Mouse (Mus musculus): Measurements from ENCODE around the gene Ltv1. TPM values are rescaled to one million over a fixed set of nuclear protein-coding genes. Genes with fewer than 3 reads are reported as not detected.

The Ltv1 gene
- polyA plus RNA-seq, 1 experiment from 2014 or later, result 35.8 TPM

GRCm38 (mm10) chr10:13225377-13226063 lies 32.6 kb upstream of the Ltv1 start:
- 85% methylated on average over 7 of the region's 7 CpGs for WGBS
- Histone ChIP-seq H3K27me3 (ENCODE audit: control insufficient read depth, insufficient read depth, low read depth, low read length) (no peaks in the 10 kb centered on the region), H3K9ac (ENCODE audit: low read depth, low read length) (no peak overlapping the region), H3K4me3 (ENCODE audit: low read depth, low read length) (no peak overlapping the region), H3K4me1 (ENCODE audit: control insufficient read depth, insufficient read depth, low read length) (no peaks in the 10 kb centered on the region), H3K4me2 (ENCODE audit: low read length) (no peak overlapping the region), H3K27ac (ENCODE audit: low read length) (no peak overlapping the region), H3K9me3 (replicated peaks; ENCODE audit: control insufficient read depth, low read length, poor library complexity, severe bottlenecking) (no peaks in the 10 kb centered on the region), H3K36me3 (ENCODE audit: control insufficient read depth, insufficient read depth, low read length) (no peaks in the 10 kb centered on the region)
- ATAC-seq, result no peak

GRCm38 (mm10) chr10:13222135-13222534 lies 29.2 kb upstream of the Ltv1 start:
- no peaks in the 10 kb centered on the region for H3K4me1 ChIP-seq (ENCODE audit: control insufficient read depth, insufficient read depth, low read length)
- H3K27ac ChIP-seq (ENCODE audit: low read length), result no peak overlapping the region
- no peak overlapping the region for H3K9ac ChIP-seq (ENCODE audit: low read depth, low read length)
- H3K4me2 ChIP-seq (ENCODE audit: low read length), result no peak overlapping the region
- no peaks in the 10 kb centered on the region for H3K36me3 ChIP-seq (ENCODE audit: control insufficient read depth, insufficient read depth, low read length)
- no peak overlapping the region for H3K4me3 ChIP-seq (ENCODE audit: low read depth, low read length)
- no peaks in the 10 kb centered on the region for H3K9me3 ChIP-seq (replicated peaks; ENCODE audit: control insufficient read depth, low read length, poor library complexity, severe bottlenecking)
- WGBS, result 93% methylated on average over 3 of the region's 3 CpGs
- no peaks in the 10 kb centered on the region for H3K27me3 ChIP-seq (ENCODE audit: control insufficient read depth, insufficient read depth, low read depth, low read length)
- ATAC-seq, result no peak

GRCm38 (mm10) chr10:13220061-13220460 lies 27.1 kb upstream of the Ltv1 start:
- H3K9me3 ChIP-seq (replicated peaks; ENCODE audit: control insufficient read depth, low read length, poor library complexity, severe bottlenecking), result no peaks in the 10 kb centered on the region
- H3K4me3 ChIP-seq (ENCODE audit: low read depth, low read length), result no peak overlapping the region
- no peak overlapping the region for H3K9ac ChIP-seq (ENCODE audit: low read depth, low read length)
- no peak overlapping the region for H3K27ac ChIP-seq (ENCODE audit: low read length)
- no peak for ATAC-seq
- H3K4me1 ChIP-seq (ENCODE audit: control insufficient read depth, insufficient read depth, low read length), result no peaks in the 10 kb centered on the region
- no peaks in the 10 kb centered on the region for H3K27me3 ChIP-seq (ENCODE audit: control insufficient read depth, insufficient read depth, low read depth, low read length)
- 71% methylated on average over 1 of the region's 1 CpGs for WGBS
- no peaks in the 10 kb centered on the region for H3K36me3 ChIP-seq (ENCODE audit: control insufficient read depth, insufficient read depth, low read length)
- no peak overlapping the region for H3K4me2 ChIP-seq (ENCODE audit: low read length)

- Histone ChIP-seq H3K27me3 (ENCODE audit: control insufficient read depth, insufficient read depth, low read depth, low read length) (no peaks in the 10 kb centered on the region), H3K4me2 (ENCODE audit: low read length) (no peak overlapping the region), H3K9ac (ENCODE audit: low read depth, low read length) (no peak overlapping the region), H3K4me1 (ENCODE audit: control insufficient read depth, insufficient read depth, low read length) (no peaks in the 10 kb centered on the region), H3K9me3 (replicated peaks; ENCODE audit: control insufficient read depth, low read length, poor library complexity, severe bottlenecking) (no peaks in the 10 kb centered on the region), H3K27ac (ENCODE audit: low read length) (no peak overlapping the region), H3K4me3 (ENCODE audit: low read depth, low read length) (no peak overlapping the region), H3K36me3 (ENCODE audit: control insufficient read depth, insufficient read depth, low read length) (no peaks in the 10 kb centered on the region)
- no peak for ATAC-seq
- WGBS, result 86% methylated on average over 12 of the region's 12 CpGs
Measured at GRCm38 (mm10) chr10:13213956-13214355, 21.0 kb upstream of the Ltv1 start.

GRCm38 (mm10) chr10:13212829-13213228 lies 19.9 kb upstream of the Ltv1 start:
- no peaks in the 10 kb centered on the region for H3K9me3 ChIP-seq (replicated peaks; ENCODE audit: control insufficient read depth, low read length, poor library complexity, severe bottlenecking)
- H3K4me3 ChIP-seq (ENCODE audit: low read depth, low read length), result no peak overlapping the region
- H3K27ac ChIP-seq (ENCODE audit: low read length), result no peak overlapping the region
- 89% methylated on average over 6 of the region's 6 CpGs for WGBS
- H3K4me2 ChIP-seq (ENCODE audit: low read length), result no peak overlapping the region
- H3K9ac ChIP-seq (ENCODE audit: low read depth, low read length), result no peak overlapping the region
- no peak for ATAC-seq
- no peaks in the 10 kb centered on the region for H3K4me1 ChIP-seq (ENCODE audit: control insufficient read depth, insufficient read depth, low read length)
- H3K27me3 ChIP-seq (ENCODE audit: control insufficient read depth, insufficient read depth, low read depth, low read length), result no peaks in the 10 kb centered on the region
- H3K36me3 ChIP-seq (ENCODE audit: control insufficient read depth, insufficient read depth, low read length), result no peaks in the 10 kb centered on the region

- Histone ChIP-seq H3K4me2 (ENCODE audit: low read length) (no peak overlapping the region), H3K9ac (ENCODE audit: low read depth, low read length) (no peak overlapping the region), H3K27me3 (ENCODE audit: control insufficient read depth, insufficient read depth, low read depth, low read length) (no peaks in the 10 kb centered on the region), H3K36me3 (ENCODE audit: control insufficient read depth, insufficient read depth, low read length) (no peaks in the 10 kb centered on the region), H3K9me3 (replicated peaks; ENCODE audit: control insufficient read depth, low read length, poor library complexity, severe bottlenecking) (no peaks in the 10 kb centered on the region), H3K4me1 (ENCODE audit: control insufficient read depth, insufficient read depth, low read length) (no peaks in the 10 kb centered on the region), H3K4me3 (ENCODE audit: low read depth, low read length) (no peak overlapping the region), H3K27ac (ENCODE audit: low read length) (no peak overlapping the region)
- WGBS, result 66% methylated on average over 9 of the region's 9 CpGs
- ATAC-seq, result no peak
Measured at GRCm38 (mm10) chr10:13212326-13212725, 19.4 kb upstream of the Ltv1 start.

GRCm38 (mm10) chr10:13209930-13210637 lies 17.1 kb upstream of the Ltv1 start:
- 70% methylated on average over 8 of the region's 8 CpGs for WGBS
- Histone ChIP-seq H3K36me3 (ENCODE audit: control insufficient read depth, insufficient read depth, low read length) (no peaks in the 10 kb centered on the region), H3K4me1 (ENCODE audit: control insufficient read depth, insufficient read depth, low read length) (no peaks in the 10 kb centered on the region), H3K27me3 (ENCODE audit: control insufficient read depth, insufficient read depth, low read depth, low read length) (no peaks in the 10 kb centered on the region), H3K4me3 (ENCODE audit: low read depth, low read length) (no peak overlapping the region), H3K9me3 (replicated peaks; ENCODE audit: control insufficient read depth, low read length, poor library complexity, severe bottlenecking) (no peaks in the 10 kb centered on the region), H3K27ac (ENCODE audit: low read length) (no peak overlapping the region), H3K9ac (ENCODE audit: low read depth, low read length) (no peak overlapping the region), H3K4me2 (ENCODE audit: low read length) (no peak overlapping the region)
- no peak for ATAC-seq

GRCm38 (mm10) chr10:13209506-13209905 lies 16.5 kb upstream of the Ltv1 start:
- no peak for ATAC-seq
- Histone ChIP-seq H3K4me3 (ENCODE audit: low read depth, low read length) (no peak overlapping the region), H3K27ac (ENCODE audit: low read length) (no peak overlapping the region), H3K36me3 (ENCODE audit: control insufficient read depth, insufficient read depth, low read length) (no peaks in the 10 kb centered on the region), H3K27me3 (ENCODE audit: control insufficient read depth, insufficient read depth, low read depth, low read length) (no peaks in the 10 kb centered on the region), H3K4me2 (ENCODE audit: low read length) (no peak overlapping the region), H3K9ac (ENCODE audit: low read depth, low read length) (no peak overlapping the region), H3K9me3 (replicated peaks; ENCODE audit: control insufficient read depth, low read length, poor library complexity, severe bottlenecking) (no peaks in the 10 kb centered on the region), H3K4me1 (ENCODE audit: control insufficient read depth, insufficient read depth, low read length) (no peaks in the 10 kb centered on the region)
- 50% methylated on average over 3 of the region's 3 CpGs for WGBS

- Histone ChIP-seq H3K27me3 (ENCODE audit: control insufficient read depth, insufficient read depth, low read depth, low read length) (no peaks in the 10 kb centered on the region), H3K4me2 (ENCODE audit: low read length) (no peak overlapping the region), H3K36me3 (ENCODE audit: control insufficient read depth, insufficient read depth, low read length) (no peaks in the 10 kb centered on the region), H3K27ac (ENCODE audit: low read length) (no peak overlapping the region), H3K4me3 (ENCODE audit: low read depth, low read length) (no peak overlapping the region), H3K9me3 (replicated peaks; ENCODE audit: control insufficient read depth, low read length, poor library complexity, severe bottlenecking) (no peaks in the 10 kb centered on the region), H3K9ac (ENCODE audit: low read depth, low read length) (no peak overlapping the region), H3K4me1 (ENCODE audit: control insufficient read depth, insufficient read depth, low read length) (no peaks in the 10 kb centered on the region)
- 92% methylated on average over 4 of the region's 4 CpGs for WGBS
- ATAC-seq, result no peak
Measured at GRCm38 (mm10) chr10:13209061-13209460, 16.1 kb upstream of the Ltv1 start.

Measured in midbrain, embryonic 16.5 days (tissue).